Mouse (Mus musculus) Muller cell, postnatal 12 days (primary cell): Measurements from ENCODE around the gene Pds5b.
"Not testable (repeated sequence)": the region's sequence is repeated elsewhere in the genome, so short reads cannot be mapped to it uniquely, and the experiment has no call there.

Experiments used
- DNase-seq: peaks from one replicate; pipeline ENCODE4 v3.0.0-alpha.2; 2015; ENCODE audit errors: inconsistent ontology term

The Pds5b gene

DNA sequence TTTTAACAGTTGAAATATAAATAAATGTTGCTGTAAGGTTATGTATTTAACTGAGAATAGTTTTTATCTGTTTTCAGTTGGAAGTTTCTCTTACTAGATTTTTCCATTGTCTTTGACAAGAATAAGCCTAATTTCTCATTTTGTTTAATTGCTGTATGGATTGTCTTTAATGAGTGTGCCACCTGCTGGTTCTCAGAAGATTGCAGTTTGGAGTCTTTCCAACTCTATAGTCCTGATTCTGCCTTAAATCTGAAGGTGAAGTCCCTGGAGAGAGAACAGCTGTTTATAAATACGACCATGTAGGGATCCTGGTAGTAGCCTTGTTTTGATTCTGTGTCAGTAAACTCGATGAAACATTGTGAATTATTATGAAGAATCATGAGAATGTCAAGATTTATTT lies 29.2 kb downstream of the Pds5b start:
- DNase-seq: no peak

GRCm38 (mm10) chr5:150706651-150707050 lies 33.1 kb downstream of the Pds5b start:
- not testable (repeated sequence) for DNase-seq

DNA sequence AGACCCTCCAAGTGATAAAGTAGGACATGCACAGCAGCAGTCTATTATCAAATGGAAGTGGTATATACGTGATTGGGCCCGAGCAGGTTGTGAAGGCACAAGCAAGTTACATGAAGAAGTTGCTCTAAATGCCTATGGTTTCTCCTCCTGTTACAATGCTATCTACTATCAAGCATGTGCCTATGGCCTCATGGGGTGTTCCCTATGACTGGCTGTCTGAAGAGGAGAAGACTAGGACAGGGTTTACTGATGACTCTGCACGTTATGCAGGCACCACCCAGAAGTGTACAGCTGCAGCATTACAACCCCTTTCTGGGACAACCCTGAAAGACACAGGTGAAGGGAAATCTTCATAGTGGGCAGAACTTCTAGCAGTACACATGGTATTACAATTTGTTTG lies 33.6 kb downstream of the Pds5b start:
- DNase-seq: not testable (repeated sequence)

- no peak for DNase-seq
Observed at GRCm38 (mm10) chr5:150711503-150711902, 38.0 kb downstream of the Pds5b start.

DNA sequence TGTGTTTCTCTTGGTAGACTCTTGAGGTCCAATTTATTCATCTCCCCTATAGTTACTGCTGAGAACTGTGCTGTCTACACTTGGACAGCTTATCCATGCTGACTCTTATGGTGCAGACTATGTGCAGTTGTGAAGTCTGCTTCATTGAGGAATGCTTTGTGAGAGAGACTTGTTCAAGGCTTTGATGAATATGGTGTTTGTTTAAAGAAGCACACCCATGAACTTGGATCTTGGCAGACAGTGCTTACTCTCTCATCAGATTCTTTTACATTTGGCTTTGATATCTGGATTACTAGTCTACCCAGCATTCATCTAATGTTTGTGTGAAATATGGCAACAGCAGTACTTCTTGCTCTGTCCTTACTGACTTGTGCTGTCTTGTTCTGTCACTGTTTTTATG lies 39.9 kb downstream of the Pds5b start:
- peak; percentile 31 for DNase-seq

DNA sequence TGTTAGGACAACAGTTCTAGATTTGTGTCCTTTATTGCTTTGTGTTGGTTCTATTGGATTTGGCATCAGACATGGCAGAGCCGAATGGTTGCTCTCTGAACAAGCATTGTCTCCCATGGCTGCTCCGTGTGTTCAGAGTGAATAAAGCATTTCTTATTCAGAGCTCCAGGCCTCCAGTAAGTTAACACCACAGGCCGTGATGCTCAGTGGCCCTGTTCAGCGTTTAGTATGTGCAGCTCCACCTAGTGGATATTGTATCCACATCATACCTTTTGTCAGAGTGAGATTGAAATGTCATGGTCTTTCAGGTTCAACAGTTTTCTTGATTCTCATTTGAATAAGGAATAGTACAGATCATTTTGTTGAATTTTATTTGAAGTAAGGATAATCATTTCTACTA lies 44.2 kb downstream of the Pds5b start:
- no peak for DNase-seq

DNA sequence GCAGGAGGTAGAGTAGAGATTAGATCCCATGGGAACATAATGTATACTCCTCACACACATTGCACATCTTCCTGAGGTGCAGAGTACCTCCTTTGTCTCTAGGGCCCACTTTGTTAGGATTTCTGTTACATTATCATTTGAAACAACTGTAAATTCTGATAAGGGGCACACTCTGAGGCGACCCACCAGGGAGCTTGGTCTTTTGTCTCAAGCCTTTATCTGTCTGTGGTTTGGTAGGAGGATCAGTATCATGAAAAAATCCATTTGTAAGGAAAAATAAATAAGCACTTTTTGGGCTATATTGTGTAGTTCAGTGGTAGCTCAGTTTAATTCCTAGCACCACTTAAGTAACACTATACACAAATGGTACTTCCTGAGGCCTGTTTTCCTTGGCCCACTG lies 51.1 kb downstream of the Pds5b start:
- DNase-seq: no peak

- DNase-seq: not testable (repeated sequence)
Observed at GRCm38 (mm10) chr5:150737028-150737427, 63.5 kb downstream of the Pds5b start.

DNA sequence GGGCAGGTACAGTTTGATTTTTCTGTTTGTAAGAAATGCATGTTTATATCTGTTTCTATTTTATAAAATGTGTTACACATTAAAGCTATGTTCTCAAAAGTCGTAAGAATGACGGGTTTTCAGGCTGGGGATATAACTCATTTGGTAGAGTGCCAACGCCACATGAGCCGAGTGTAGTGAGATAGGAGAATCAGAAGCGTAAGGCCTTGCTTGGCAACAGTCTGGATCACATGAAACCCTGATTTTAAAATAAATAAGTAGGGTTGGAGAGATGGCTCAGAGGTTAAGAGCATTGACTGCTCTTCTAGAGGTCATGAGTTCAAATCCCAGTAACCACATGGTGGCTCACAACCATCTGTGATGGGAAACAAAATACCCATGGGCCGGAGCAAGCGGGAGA lies 65.8 kb downstream of the Pds5b start:
- DNase-seq: no peak

GRCm38 (mm10) chr5:150740597-150740996 lies 67.1 kb downstream of the Pds5b start:
- no peak for DNase-seq

- DNase-seq: no peak
Observed at GRCm38 (mm10) chr5:150756623-150757022, 83.1 kb downstream of the Pds5b start.

- DNase-seq: no peak
Observed at GRCm38 (mm10) chr5:150772403-150772802, 98.9 kb downstream of the Pds5b start.

DNA sequence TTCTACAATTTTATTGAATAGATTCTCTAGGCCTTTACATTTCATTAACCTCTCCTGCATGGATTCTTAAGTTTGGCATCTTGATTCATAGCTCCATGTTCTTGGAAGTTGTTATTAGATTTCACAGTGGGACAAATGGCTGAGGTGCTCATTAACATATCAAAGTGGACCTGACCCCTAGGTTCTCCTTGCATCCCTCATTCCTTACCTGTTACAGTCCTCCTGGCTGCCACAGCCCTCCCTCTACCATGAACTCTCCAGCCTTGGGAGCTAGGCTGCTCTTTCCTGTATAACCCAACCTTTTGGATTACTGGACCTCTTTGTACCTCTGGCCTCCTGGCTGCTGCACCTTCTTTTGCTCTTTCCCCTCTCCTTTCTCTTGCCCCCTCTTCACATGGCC lies 99.5 kb downstream of the Pds5b start:
- DNase-seq: no peak

GRCm38 (mm10) chr5:150788261-150788660 lies 114.7 kb downstream of the Pds5b start:
- DNase-seq: no peak

DNA sequence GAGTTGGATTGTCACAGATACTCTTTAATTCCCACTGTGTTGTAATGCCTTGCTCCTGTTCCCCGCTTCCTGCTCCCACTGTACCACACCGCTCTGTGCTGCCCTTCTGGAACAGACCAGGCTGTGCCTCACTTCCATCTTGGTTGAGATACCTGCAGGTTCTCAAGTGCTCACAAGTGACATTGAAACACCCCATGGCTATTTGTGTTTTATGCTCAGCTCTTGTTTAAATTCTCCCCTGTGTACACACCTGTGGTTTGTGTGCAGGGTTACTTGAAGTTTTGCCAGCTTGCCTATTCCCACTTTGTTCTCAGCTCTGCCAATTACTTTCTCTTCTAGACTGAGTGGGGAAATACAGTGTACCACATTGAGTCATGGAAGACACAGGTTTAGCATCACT lies 115.5 kb downstream of the Pds5b start:
- no peak for DNase-seq

DNA sequence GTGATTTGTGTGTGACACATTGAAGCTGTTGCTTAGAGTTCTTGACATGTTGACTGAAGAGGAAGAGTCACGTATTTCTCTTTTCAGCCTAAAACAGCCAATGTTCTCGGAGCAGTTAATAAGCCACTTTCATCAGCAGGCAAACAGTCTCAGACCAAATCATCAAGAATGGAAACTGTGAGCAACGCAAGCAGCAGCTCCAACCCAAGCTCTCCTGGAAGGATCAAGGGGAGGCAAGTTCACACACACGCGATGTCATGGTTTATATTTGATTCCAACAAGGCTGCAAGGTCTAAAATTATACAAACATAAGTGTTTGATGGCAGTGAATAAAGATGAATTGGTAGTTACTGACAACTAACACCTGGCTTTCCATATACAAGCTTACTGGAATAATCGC lies 120.6 kb downstream of the Pds5b start:
- no peak for DNase-seq

DNA sequence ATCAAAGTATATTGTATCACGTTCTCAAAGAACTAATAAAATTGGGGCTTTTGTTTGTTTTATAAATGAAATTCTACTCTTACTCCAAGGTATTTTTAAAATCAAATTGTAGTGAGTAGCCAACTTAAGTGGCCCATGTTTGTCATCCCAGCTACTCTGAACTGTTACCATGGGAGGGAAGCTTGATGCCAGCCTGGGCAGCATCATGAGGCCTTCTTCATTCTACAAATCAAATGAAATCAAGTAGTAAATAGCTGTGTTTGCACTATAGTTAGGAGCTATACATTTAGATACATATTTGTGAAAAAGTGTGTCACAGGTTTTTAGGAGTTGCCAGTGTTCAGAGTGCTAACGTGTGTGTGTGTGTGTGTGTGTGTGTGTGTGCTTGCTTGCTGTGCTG lies 126.5 kb downstream of the Pds5b start:
- no peak for DNase-seq

DNA sequence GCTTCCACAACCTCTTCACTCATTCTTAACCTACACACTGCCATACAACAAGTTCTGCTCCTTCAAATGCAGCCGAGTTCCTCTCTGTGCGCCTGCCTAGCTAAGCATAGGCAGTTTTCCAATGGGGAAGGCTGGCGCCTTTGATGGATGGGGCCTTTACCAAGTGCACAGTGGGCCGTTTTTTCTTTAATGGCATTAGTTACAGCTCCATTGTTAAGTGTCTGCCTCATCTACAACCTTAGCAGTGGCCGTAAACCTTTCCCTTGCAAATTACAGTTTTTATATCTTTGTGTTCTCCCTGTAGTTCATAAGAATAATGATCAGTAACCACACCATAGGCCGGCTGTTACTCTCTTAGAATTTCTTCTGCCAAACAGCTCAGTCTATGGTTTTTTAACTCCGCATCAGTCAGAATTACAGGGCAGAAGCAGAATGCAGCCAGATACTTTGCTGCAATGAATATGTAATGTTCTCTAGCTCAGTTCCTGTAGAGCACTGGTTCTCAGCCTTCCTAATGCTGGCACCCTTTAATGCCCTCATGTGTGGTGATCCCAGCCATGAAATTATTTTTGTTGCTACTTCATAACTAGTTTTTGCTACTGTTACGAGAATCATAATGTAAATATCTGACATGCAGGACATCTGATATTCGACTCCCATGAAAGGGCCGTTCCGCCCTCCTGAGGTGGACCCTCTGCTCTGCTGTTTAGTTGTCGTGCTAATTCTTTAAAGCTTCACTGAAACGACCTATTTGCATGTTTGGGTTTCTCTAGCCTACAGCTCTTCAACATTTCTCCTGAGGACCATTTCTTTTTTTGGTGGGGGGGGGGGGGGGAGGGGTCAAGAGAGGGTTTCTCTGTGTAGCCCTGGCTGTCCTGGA lies 140.8 kb downstream of the Pds5b start:
- DNase-seq: no peak

GRCm38 (mm10) chr5:150815400-150815799 lies 141.9 kb downstream of the Pds5b start:
- DNase-seq: no peak

DNA sequence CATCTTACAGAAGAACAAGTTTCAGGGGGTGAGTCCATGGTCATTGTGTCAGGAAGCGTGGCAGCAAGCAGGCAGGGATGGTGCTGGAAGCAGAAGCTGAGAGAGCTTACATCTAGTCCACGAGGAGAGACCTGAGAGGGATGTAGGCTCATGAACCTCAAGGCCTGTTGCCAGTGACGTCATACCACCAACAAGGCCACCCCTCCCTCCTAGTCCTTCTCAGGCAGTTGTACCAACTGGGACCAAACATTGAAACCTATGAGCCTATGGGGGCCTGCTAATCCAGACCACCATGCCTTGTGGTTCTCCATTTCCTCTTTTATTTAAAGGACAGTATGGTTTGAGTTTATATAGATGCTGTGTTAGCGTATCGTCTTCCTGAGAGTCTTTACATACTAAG lies 143.2 kb downstream of the Pds5b start:
- no peak for DNase-seq

DNA sequence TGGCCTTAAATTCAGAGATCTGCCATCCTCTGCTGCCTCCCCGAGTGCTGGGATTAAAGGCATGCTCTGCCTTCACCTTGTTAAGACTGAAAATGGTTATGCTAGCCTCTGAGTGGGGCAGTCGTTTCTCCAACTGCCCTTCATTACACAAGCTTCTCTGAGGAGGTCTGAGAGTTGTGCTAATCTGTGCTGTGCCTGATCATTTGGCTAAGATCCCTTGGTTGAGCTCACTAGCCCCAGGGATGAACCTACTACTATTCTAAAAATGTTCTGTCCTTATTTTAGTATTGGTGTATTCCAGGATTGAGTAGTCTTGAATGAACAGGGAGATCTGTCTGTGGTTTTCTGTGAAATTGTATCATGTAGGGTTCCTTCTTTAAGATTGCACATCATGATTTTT lies 144.5 kb downstream of the Pds5b start:
- no peak for DNase-seq

DNA sequence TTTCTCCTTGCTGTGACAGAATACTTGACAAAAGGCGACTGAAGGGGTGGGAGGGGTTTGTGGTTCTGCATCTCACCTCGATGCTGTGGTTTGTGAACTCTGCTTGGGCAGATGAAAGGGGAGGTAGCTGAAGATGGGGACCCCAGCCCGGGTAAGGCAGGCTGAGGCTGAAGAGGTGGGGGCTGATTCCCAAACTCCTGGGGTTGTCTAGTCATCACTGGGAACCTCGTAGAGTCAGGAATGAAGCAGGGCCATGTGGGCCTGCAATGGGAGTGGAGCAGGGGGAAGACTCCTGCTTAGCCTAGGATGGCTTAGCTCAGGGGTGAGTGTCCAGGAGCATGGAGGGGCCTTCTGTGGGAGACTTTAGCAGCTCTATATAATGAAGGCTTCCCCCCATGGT lies 145.3 kb downstream of the Pds5b start:
- DNase-seq: no peak

DNA sequence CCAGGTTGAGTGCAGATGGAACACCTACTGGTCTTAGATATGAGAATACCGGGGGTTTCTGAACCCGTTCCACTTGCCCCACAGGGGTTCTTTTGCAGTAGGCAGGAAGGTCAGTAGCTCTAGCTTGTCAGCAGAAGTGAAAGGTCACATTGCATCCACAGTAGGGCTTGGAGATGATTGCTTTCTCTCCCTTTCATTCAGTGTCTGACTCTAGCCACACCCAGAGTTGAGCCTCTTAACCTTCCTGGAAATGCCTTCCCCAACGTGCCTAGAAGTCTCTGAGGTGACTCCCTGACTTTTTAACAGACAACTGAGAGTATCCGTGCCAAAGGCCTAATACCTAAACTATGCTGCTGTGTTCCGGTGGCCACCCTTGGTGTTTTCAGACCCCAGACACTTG lies 146.0 kb downstream of the Pds5b start:
- DNase-seq: no peak

DNA sequence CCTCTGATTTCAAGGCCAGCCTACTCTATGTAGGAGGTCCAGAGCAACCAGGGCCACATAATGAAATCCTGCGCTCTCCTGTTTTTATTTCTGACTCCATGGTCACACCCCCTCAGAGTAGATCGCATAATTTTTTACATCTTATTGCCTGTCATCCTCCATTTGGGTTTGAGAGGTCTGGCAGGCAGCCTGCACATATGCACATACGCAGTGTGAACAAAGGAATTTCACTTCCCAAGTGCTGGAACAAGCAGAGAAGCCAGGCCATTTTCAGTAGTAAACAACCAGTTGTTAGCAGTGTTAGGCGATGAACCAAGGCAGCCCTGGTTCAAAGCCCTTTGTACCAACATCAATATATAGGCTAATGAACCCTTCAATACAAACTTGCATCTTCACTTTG lies 147.6 kb downstream of the Pds5b start:
- DNase-seq: no peak
